Mouse (Mus musculus) left cerebral cortex, postnatal 10 days (tissue): ENCODE measurements at regions not wholly inside any gene's neighbourhood (a gene's known extent, or its start where the extent isn't known, plus 50 kb on each side); places are given as distances from the start of the nearest gene placed in this dataset.

ENCODE experiments used
- DNase-seq, 2 experiments: peaks; one replicate each; pipeline ENCODE4 v3.0.0; 2021 to 2022; ENCODE audit warnings: low spot score in 2 of 2, mixed read lengths in 1 of 2; ENCODE audit errors: extremely low spot score in 1 of 2
- intact Hi-C: fragments of 180-260 bp; cut with DNase I; formaldehyde crosslinking; loops from one replicate; pipeline ENCODE4 v1.15.1; 2025

DNA sequence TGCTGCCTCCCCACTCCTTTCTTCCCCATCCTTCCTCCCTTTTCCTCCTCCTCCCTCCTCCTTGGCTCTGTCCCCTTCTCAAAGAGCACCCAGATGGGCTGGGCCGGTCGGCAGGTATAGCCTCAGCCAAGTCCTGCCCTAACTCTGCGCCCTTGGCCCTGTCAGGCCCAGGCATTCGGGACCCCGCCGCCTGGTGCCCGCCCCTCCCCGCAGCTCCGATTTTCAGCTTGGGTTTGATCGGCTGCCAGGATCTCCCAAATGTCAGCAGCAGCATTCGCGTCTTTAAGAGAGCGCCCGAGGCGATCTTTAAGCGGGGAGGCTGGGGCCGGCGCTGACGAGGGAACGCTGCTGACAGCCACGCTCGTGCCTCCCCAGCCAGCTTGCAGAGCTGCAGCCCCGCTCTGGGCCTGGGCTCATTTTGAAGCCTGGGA lies 92.3 kb downstream of the Cstad start:
- peak in 1 of 2 experiments; percentile 79 for DNase-seq
- intact Hi-C loops: no loop called here

DNA sequence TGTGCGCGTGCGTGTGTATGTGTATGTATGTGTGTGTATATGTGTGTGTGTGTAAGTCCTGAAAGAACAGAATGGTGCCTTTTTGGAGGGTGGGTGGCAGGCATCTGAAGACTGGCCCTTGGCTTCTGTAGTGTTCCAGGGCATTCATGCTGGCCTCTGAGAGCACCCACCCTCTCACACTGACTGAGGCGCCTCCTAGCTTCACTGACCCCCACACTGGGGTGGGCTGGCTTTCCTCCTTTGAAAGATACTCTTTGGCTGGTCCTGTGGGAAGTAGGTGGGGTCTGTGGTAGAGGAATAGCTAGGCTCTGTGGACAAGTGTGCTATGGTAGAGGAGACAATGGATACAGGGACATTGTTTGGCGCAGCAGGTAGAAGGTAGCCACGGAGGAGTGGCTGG lies 91.5 kb downstream of the Cstad start:
- intact Hi-C loops: no loop called here
- DNase-seq: no peak

DNA sequence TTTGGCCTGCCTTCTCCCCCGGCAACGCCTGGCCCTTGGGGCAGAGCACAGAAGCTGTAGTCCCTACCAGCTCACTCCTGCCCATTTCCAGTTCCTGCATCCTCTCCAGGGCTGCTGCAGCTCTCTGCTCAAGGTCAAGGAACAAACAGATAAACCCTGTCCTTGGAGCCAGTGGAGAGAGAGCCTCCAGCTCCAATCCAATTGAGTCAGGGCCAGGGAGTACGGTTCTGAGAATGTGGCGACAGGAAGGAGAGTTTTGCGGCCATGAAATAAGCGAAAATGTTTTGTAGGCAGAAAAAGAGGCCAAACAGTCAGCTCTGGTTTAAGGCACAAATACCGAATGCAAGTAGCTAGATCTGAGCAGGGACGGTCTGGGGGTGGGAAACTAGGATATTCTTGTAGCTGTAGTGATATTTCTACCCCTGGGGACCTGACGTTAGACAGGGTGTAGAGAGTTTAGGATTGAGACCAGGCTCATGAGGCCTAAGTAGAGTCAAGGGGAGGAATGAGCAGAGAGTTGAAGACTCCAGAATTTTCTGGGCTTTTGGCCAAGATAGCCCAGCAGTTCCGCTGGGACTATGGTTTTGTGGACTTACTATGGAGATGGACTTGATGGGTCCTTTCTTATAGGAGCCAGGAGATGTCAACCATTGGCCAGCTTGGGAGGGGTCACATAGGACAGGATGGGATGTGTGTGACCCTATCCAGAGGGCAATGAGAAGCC lies 90.5 kb downstream of the Cstad start:
- DNase-seq: no peak
- intact Hi-C loops: no loop called here

DNA sequence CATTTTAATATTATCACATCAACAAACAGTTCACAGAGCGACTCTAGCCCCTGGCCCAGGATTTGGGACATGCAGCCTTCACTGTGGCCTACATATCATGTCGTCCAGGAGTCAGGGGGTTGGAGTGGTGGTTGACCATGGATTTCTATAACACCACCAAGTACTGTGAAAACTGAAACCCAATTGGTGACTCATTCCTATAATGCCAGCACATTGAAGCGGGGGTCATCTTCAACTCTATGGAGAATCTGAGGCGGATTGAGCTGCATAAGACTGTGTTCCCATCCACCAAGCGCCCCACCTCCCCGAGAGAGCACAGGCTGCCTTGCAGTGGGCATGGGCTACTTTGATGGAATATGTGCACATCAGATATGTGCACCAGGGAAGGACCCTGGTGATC lies 89.6 kb downstream of the Cstad start:
- DNase-seq: no peak
- intact Hi-C loops: no loop called here

DNA sequence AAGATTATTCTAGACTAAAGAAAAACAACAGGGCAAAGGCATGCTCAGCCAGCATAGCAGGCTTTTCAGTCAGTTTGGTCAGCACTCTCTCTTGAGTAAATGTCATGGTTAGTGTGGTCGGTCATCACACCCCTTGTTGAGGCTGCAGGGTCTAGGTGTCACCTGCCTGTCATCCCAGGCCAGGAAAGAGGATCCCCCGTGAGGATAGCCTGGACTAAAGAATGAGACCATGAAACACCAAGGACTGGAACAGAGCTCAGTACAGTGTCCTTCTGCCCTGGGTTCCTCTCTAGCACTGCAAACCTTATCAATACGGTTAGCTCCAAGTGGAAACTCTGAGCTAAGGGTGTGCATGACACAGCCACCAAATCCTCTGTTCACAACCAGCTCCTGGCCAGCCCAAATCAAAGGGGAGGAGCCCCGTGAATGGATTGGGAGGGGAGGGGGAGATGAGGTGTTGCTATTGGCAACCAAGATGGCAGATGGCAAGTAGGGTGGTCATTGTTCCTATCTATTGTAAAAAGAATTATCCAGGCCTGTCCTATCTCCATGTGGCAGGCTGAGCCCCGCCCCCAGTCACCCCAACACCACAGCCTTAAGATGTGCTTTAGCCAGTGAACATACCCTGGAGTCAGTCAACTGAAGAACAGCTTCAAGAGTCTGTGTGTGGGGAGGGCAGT lies 87.4 kb downstream of the Cstad start:
- intact Hi-C loops: no loop called here

DNA sequence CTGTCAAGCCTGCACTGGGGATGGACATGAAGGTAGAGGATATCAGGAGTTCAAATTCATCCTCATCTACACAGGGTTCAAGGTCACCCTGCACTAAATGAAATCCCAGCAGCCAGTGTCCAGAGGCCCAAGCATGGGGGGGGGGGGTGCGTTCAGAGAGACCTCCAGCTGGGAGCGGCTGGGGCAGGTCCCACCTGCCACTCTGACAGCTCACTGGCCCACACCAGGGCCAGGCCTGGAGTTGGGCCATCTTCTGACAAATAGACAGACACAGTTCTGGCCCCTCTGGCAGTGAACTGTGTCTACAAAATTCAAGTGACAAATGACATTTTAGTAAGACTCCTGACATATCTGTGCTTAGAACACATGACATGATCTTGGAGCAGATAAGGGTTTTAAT lies 86.8 kb downstream of the Cstad start:
- DNase-seq: no peak
- intact Hi-C loops: no loop called here

More for the DNA sequence above, 87.4 kb downstream of the Cstad start:
- no peak for DNase-seq

DNA sequence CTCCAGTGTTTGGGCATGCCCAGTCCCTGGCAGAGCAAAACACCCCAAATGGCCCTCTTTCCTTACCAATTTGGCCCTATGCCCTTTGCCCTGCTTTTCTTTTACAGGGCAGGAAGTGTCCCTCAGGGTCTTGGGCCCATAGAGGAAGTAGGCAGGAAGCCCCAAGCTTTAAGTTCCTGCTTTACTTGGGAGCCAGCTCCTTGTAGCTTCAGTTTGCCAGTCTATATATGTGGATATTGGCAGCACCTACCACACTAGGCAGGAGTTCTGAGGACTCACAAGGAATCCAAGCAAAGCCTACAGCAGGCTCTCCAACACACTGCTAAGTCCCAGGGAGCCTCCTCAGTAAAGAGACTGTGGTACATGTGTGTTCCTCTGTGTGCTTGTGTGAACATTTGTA lies 84.2 kb downstream of the Cstad start:
- DNase-seq: no peak
- intact Hi-C loops: no loop called here

DNA sequence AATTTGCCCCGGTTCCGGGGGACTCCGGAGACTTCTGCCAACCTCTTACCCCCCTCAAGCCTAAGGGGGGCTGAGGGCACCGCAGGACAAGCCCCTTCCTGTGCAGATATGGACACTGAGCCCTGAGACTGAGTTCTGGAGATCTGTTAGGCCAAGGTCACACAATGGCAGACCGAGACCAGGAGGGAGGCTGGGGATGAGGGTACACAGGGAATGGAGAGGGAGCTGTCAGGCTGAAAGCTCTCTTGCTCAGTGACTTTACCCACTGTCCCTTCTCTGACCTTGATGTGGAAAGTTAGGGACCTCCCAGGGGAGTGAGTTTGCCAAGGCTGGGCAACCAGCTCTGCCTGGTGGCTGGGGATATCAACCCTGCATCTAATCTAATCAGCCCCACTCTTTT lies 82.7 kb downstream of the Cstad start:
- no peak for DNase-seq
- intact Hi-C loops: no loop called here

DNA sequence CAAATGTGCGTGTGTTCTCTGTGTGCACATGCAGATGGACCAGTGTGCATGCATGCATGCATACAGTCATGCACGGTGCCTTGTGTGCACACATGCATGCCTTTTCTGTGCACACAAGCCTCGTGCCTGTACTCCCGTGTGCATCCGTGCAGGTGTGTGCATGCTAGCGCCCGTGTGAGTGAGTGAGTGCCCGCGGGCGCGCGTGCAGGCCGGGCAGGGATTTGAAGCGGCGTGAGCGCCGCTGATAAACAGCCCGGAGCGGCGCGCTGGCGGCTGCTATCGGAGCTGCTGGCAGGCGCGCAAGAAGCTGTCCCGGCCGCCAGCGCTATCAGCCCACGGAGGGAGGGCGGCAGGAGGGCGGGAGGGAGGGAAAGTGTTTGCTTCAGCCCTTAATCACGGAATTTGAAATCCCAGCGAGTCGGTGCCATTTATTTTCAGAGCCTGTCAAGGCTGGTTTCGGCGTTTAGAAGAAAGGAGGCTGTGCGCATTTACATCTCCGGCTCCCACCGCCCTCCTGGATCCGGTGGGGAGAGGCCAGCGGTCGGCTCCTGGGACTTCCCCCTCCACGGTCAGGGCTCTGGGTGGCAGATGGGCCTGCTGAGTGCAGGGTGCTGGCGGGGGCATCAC lies 82.1 kb downstream of the Cstad start:
- DNase-seq: peak; percentile 64 to 84
- intact Hi-C loops: no loop called here

DNA sequence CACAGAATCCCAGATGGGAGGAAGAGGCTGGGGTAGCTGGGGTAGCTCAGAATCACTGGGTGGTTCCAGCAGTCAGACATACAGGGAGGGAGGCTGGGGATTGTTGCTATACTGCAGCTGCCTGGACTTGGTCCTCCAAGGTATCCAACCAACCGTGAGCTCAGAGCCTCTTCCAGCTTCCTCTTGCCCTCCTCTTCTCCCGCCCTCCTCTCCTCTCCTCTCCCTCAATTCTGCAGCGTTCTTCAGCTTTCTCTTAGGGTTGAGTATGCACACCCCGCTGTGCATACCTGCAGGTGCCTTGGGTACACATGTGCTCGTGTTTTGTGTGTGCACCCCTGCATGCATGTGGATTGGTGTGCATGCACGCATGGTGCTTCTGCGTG lies 81.6 kb downstream of the Cstad start:
- intact Hi-C loops: no loop called here

DNA sequence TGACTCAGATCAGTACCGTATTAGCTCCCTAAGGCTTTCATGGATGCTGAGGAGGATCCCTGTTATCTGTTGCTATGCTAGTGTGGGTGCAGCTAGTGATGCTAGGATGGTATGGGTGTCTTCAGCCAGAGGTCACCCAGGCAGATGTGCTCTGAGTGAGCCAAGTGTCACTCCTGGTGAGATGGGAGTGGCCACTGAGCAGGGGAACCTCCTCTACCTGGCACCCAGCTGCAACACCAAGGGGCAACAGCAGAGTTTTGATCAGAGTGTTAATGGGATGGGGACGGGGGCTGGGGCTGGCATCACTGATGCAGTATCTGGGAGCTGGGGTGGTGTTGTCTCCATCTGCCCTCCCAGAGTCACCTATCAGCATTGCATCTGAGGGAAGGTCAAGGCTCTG lies 81.0 kb downstream of the Cstad start:
- DNase-seq: no peak
- intact Hi-C loops: no loop called here

More for the DNA sequence above, 81.6 kb downstream of the Cstad start:
- DNase-seq: no peak

DNA sequence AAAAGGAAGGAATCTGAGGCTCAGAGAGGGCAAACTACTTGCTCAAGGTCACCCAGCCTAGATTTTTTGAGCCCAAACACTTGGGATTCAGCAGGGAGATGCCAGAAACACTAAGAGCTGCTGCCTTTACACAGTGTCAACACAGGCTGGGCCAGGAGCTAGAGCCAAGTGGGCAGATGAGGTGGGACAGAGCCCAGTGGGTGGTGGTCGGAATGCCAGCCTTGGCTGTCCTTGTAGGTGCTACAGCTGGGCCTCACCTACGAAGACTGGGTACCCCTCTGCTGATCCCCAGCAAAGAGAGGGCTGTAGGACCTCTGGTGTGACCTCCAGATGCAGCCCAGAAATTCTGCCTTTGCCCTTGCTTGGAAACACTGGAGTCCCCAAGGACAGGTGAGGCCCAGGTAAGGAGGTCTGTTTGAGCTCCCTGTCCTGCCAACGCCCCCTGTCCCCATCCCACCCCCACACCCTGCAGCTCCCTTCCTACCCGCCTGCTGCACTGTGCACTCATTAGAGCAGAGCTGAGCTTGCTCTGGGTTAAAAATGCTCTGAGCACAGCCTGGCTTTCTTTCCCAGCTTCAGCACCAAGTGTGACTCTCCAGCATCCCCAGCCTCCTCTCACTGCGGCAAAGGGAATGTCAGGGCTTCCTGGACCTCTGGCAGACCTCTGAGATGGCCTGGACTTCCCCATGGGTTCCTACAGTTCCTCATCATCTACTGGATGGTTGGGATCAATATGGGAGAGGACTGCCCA lies 76.2 kb downstream of the Cstad start:
- intact Hi-C loops: no loop called here

DNA sequence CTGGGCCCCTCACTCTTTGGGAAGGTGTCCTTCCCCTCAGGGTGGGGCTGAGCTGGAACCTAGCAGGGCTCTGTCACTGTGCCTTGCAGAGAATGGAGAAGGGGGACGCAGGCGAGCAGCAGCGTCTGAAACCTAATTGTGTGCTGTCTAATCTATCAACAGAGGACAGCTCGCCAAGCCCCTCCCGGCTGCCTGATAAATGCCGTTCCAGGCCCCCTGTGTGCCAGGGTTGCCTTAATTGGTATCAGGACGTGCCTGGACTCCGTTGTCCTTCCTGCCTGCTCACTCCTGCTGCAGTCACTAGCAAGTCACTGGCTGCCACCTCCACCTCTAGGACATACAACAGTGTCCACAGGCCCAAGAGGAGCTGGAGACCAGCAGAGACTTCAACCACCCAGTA lies 72.6 kb downstream of the Cstad start:
- intact Hi-C loops: no loop called here
- DNase-seq: no peak

More for the DNA sequence above, 76.2 kb downstream of the Cstad start:
- DNase-seq: no peak

DNA sequence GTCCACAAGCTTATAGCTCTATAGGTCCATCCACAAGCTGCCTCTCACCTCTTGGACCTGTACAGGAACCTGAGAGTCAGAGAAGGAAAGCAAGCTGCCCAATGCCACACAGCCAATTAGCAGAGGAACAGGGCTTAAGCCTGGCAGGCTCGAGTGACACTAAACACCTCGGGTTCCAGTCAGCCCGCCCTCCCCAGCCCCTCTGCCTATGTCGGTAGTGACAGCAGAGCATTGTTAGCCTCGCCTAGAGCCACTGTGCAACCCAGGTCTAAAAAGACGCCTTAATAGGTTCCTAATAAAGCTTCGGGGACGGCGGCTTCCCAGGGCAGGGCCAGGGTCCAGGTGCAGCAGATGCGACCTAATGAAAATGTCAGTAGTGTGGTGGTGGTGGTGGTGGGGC lies 66.3 kb downstream of the Cstad start:
- DNase-seq: no peak
- intact Hi-C loops: no loop called here

DNA sequence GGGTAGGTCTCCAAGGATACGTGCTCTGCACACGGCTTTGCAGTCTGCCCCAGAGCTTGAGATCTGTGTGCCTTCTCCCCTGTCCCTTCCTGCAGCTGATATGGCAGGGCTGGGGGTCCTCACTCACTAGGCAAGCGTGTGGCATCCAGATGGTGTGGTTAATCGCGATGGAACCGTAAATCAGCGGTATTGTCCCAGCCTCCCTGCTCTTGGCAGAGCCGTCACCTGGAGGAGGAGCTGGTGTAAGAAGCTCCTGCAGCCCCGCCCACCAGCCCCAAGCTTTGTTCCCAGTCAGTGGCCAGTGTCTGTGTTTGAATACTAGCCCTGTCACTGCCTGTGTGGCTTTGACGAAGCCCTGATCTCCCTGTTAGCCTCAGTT lies 65.8 kb downstream of the Cstad start:
- DNase-seq: no peak
- intact Hi-C loops: no loop called here

DNA sequence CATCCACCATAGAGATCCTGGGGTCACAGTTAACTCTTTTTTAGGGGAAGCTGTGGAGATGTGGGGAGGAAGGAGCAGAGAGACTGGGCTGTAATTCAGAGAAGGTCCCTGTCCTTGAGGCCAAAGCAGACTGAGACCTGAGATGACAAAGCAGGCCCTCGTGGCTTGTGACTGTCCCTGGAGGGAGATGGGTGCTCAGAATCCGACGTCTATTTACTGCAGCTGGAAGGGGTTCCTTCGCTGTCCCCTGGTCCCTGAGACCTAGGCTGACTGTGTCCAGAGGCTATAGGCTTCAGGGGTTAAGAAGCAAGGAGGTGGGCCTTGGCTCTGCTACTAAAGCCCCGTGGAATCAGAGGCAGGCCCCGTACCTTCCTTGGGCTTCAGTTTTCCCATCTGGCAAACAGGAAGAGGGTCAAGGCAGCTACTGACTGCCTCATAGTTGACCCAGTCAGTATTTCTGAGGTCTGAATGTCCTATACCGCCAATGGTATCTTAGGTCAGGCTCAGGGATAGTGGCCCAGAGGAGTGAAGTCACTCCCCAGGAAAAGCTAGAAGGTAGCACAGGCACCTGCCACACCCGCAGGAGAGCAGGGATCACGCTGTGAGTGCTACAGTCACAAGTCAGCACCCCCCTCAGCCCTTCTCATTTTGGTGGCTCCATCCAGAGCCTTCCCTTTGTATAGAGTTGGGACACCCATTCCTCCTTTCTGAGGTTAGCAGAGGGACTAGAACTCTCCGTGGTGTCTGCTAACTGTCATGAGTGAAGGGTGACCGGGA lies 65.2 kb downstream of the Cstad start:
- no peak for DNase-seq
- intact Hi-C loops: loop anchor here (5.0 kb wide), 2 partner anchors 32 to 57 kb away; no protein-coding TSS in a partner anchor

DNA sequence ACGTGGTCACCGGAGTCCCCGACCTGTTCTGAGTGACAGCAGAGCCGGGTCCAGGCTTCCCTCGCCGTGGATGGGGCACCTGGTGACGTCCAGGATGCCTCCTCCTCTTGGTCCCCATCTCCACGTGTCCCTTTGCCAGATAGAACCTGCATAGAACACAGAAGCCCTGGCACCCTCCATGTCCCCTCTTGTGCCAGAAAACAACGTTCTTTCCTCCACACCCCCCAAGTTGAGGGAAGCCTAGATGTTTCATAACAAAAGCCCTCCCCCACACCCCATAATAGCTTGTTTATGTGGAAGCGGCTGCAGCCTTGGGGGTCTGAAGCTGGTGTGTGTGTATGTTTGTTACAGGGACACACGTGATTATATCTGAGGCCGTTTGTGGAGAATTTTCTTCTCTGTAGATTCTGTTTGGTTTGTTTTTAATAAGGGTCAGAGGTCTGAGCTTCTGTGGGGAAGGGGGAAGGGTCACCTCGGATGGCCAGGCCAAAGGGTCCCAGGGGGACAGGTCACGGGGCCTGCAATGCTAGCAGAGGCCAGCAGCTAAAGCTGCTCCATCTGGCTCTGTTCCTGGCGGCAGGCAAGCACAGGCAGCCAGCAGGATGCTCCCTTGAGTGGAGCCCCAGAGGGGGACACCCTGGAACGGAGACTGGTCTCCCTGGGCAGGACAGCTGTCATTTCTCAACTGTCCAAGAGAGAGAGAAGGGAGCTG lies 64.2 kb downstream of the Cstad start:
- peak; percentile 76 to 87 for DNase-seq
- intact Hi-C loops: loop anchor here (5.0 kb wide), 2 partner anchors 33 to 58 kb away; no protein-coding TSS in a partner anchor
